Mouse (Mus musculus) adrenal gland, adult (tissue): ENCODE measurements at regions not wholly inside any gene's neighbourhood (a gene's known extent, or its start where the extent isn't known, plus 50 kb on each side); places are given as distances from the start of the nearest gene placed in this dataset.

Experiments used
- DNase-seq, 2 experiments: peaks; one replicate each; pipeline ENCODE4 v3.0.0; 2022 to 2023; ENCODE audit warnings: low spot score in 1 of 2; ENCODE audit not compliant: inconsistent age in 2 of 2

- no peak for DNase-seq
These were observed 80.1 kb downstream of the Gm525 start for GRCm38 (mm10) chr11:89153466-89154406.

DNA sequence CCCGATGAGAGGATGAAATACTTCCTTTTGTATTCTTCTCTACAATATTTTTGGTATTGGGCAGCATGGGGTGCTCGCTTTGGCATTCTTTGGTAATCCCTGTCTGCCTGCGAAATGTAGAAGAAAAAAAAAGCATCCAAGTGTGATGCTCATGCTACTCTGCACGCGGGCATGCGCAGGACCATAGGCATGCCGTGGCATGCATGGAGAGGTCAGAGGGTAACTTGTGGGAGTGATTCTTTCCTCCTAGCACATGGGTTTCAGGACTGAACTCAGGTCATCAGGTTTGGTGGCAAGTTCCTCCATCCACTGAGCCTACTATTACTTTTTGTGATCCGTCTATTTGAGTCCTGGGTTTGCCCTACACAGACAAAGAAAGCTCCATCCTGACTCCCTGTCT, 74.3 kb downstream of the Gm525 start:
- no peak for DNase-seq

GRCm38 (mm10) chr11:89145281-89145945, 71.8 kb downstream of the Gm525 start:
- DNase-seq = no peak

DNA sequence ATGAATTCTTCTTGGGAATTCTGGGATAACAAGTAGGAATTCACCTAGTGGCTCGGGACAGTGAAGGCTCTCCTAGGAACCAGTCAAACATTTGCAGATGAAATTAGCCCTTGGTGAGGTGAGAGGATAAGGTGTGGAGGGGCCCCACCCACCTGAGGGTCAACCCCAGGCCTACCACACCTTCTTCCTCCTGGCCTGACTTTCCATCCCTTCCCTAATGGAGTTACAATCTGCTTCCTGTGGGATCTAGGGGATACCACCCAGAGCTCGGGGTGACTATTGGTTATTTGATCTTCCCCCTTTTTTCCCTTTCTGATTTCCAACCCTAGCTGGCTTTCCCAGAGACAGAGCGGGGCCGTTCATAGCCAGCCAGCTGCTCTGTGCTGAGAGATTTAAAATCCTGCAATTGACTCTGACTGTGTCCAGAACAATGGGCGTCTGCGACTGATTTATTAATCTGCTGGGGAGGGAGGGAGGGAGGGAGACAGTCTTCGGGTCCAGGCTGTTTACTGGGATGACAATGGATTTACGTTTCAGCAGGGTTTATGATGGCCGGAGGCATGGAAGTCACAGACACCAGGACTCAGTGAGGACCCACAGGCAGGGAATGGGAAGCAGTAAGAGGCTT, 69.0 kb downstream of the Gm525 start:
- no peak for DNase-seq
